Mouse (Mus musculus): ENCODE results near the gene Runx2. TPM values are rescaled to one million over a fixed set of nuclear protein-coding genes. Genes with fewer than 3 reads are reported as not detected.
A peak's percentile ranks its signal among the peaks of the same experiment; 100 is the strongest.

Runx2 gene
- polyA plus RNA-seq, 1 experiment from 2014 or later, result 1.0 TPM

GRCm38 (mm10) chr17:44792218-44792917 lies 22.2 kb downstream of the Runx2 start:
- TF ChIP-seq CTCF (IDR thresholded peaks at IDR 0.05; ENCODE audit: low read depth), result no peak
- H3K9ac ChIP-seq (ENCODE audit: low read depth, low read length), result no peak overlapping the region
- WGBS, result 90% methylated on average over 12 of the region's 12 CpGs
- no peaks in the 10 kb centered on the region for H3K27me3 ChIP-seq (replicated peaks; ENCODE audit: control insufficient read depth, insufficient read depth, low read length)
- H3K9me3 ChIP-seq (ENCODE audit: control insufficient read depth), result no peaks in the 10 kb centered on the region
- H3K27ac ChIP-seq (ENCODE audit: low read depth, low read length), result no peak overlapping the region
- H3K4me1 ChIP-seq (replicated peaks; ENCODE audit: control insufficient read depth, insufficient read depth, low read length), result no peaks in the 10 kb centered on the region
- no peak for ATAC-seq
- no peaks in the 10 kb centered on the region for H3K36me3 ChIP-seq (ENCODE audit: control insufficient read depth, insufficient read depth)
- H3K4me2 ChIP-seq (replicated peaks; ENCODE audit: low read depth), result no peak overlapping the region
- H3K4me3 ChIP-seq (ENCODE audit: low read depth, low read length), result no peak overlapping the region

GRCm38 (mm10) chr17:44788982-44789747 lies 25.4 kb downstream of the Runx2 start:
- Histone ChIP-seq H3K4me1 (replicated peaks; ENCODE audit: control insufficient read depth, insufficient read depth, low read length) (no peaks in the 10 kb centered on the region), H3K9ac (ENCODE audit: low read depth, low read length) (no peak overlapping the region), H3K9me3 (ENCODE audit: control insufficient read depth) (no peaks in the 10 kb centered on the region), H3K4me2 (replicated peaks; ENCODE audit: low read depth) (no peak overlapping the region), H3K27me3 (replicated peaks; ENCODE audit: control insufficient read depth, insufficient read depth, low read length) (no peaks in the 10 kb centered on the region), H3K4me3 (ENCODE audit: low read depth, low read length) (no peak overlapping the region), H3K27ac (ENCODE audit: low read depth, low read length) (no peak overlapping the region), H3K36me3 (ENCODE audit: control insufficient read depth, insufficient read depth) (no peaks in the 10 kb centered on the region)
- WGBS, result 84% methylated on average over 5 of the region's 5 CpGs
- no peak for ATAC-seq
- TF ChIP-seq CTCF (IDR thresholded peaks at IDR 0.05; ENCODE audit: low read depth), result no peak

GRCm38 (mm10) chr17:44783143-44783542 lies 31.5 kb downstream of the Runx2 start:
- Histone ChIP-seq H3K27ac (ENCODE audit: low read depth, low read length) (no peak overlapping the region), H3K4me1 (replicated peaks; ENCODE audit: control insufficient read depth, insufficient read depth, low read length) (no peaks in the 10 kb centered on the region), H3K4me3 (ENCODE audit: low read depth, low read length) (no peak overlapping the region), H3K9ac (ENCODE audit: low read depth, low read length) (no peak overlapping the region), H3K9me3 (ENCODE audit: control insufficient read depth) (no peaks in the 10 kb centered on the region), H3K36me3 (ENCODE audit: control insufficient read depth, insufficient read depth) (no peaks in the 10 kb centered on the region), H3K4me2 (replicated peaks; ENCODE audit: low read depth) (no peak overlapping the region), H3K27me3 (replicated peaks; ENCODE audit: control insufficient read depth, insufficient read depth, low read length) (no peaks in the 10 kb centered on the region)
- no peak for ATAC-seq
- 80% methylated on average over 2 of the region's 2 CpGs for WGBS
- no peak for TF ChIP-seq CTCF (IDR thresholded peaks at IDR 0.05; ENCODE audit: low read depth)

DNA sequence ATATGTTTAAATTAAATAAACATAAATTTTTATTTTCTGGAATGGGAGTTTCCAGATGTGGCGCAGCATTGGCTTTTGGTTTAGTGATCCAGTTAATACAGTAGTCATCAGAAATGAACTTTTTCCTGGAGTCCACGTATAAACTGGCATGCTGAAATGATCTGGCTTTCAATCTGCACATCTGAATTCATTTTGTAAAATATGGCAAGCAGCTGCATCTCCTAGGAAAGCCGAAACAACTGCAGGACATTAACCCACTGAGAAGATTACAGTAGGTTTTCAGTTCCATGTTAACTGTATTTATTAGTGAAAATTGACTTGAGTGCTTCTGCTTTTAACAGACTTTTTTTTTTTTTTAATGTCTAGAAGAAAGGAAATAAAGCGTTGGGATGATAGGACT lies 32.2 kb downstream of the Runx2 start:
- Histone ChIP-seq H3K4me2 (replicated peaks; ENCODE audit: low read depth) (no peak overlapping the region), H3K9ac (ENCODE audit: low read depth, low read length) (no peak overlapping the region), H3K4me3 (ENCODE audit: low read depth, low read length) (no peak overlapping the region), H3K9me3 (ENCODE audit: control insufficient read depth) (no peaks in the 10 kb centered on the region), H3K36me3 (ENCODE audit: control insufficient read depth, insufficient read depth) (no peaks in the 10 kb centered on the region), H3K27ac (ENCODE audit: low read depth, low read length) (no peak overlapping the region), H3K4me1 (replicated peaks; ENCODE audit: control insufficient read depth, insufficient read depth, low read length) (no peaks in the 10 kb centered on the region), H3K27me3 (replicated peaks; ENCODE audit: control insufficient read depth, insufficient read depth, low read length) (no peaks in the 10 kb centered on the region)
- no peak for ATAC-seq
- 92% methylated on average over 4 of the region's 4 CpGs for WGBS
- TF ChIP-seq CTCF (IDR thresholded peaks at IDR 0.05; ENCODE audit: low read depth), result no peak

DNA sequence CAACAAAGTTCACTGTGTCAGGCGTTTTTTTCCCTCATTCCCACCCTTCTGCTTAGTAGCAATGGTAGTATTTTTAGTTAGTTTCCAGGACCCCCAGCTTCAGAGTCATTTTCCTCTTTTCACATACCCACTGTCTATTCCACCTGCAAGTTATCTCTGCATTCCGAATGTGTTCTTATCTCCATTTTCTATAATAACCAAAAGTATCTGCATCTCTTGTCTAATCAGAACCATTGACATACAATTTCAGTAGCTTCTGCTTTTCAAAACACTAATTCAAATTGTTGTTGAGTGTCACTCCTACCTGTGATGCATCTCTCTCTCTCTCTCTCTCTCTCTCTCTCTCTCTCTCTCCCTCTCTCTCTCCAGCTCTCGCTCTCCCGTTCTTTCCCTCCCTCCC lies 34.2 kb downstream of the Runx2 start:
- H3K9ac ChIP-seq (ENCODE audit: low read depth, low read length), result no peak overlapping the region
- ATAC-seq, result no peak
- no peak overlapping the region for H3K4me2 ChIP-seq (replicated peaks; ENCODE audit: low read depth)
- no peaks in the 10 kb centered on the region for H3K4me1 ChIP-seq (replicated peaks; ENCODE audit: control insufficient read depth, insufficient read depth, low read length)
- 64% methylated on average over 4 of the region's 4 CpGs for WGBS
- no peak overlapping the region for H3K27ac ChIP-seq (ENCODE audit: low read depth, low read length)
- H3K36me3 ChIP-seq (ENCODE audit: control insufficient read depth, insufficient read depth), result no peaks in the 10 kb centered on the region
- TF ChIP-seq CTCF (IDR thresholded peaks at IDR 0.05; ENCODE audit: low read depth), result no peak
- H3K9me3 ChIP-seq (ENCODE audit: control insufficient read depth), result no peaks in the 10 kb centered on the region
- H3K27me3 ChIP-seq (replicated peaks; ENCODE audit: control insufficient read depth, insufficient read depth, low read length), result no peaks in the 10 kb centered on the region
- H3K4me3 ChIP-seq (ENCODE audit: low read depth, low read length), result no peak overlapping the region

DNA sequence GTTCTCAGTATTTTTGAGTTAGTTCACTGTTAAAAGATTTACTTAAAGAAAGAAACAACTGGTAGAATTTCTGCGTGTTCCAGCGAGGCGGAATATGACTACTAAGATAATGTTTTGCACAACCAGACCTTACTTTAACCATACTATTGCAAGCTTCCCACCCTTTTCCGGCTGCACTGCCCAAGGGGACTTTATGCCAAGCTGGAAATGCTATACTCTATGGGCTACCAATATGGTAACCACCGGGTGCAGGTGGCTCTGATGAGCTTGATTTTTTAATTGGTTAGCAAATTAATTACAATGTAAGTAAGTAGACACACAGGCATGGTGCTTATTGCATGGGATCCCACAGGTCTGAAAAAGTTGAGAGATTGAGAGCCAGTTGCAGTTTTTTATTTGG lies 36.5 kb downstream of the Runx2 start:
- H3K27me3 ChIP-seq (replicated peaks; ENCODE audit: control insufficient read depth, insufficient read depth, low read length), result no peaks in the 10 kb centered on the region
- H3K9ac ChIP-seq (ENCODE audit: low read depth, low read length), result no peak overlapping the region
- H3K9me3 ChIP-seq (ENCODE audit: control insufficient read depth), result no peaks in the 10 kb centered on the region
- no peak overlapping the region for H3K27ac ChIP-seq (ENCODE audit: low read depth, low read length)
- no peaks in the 10 kb centered on the region for H3K36me3 ChIP-seq (ENCODE audit: control insufficient read depth, insufficient read depth)
- H3K4me3 ChIP-seq (ENCODE audit: low read depth, low read length), result peak overlapping the region; percentile 75; the same call in 1 of the 2 replicates
- no peaks in the 10 kb centered on the region for H3K4me1 ChIP-seq (replicated peaks; ENCODE audit: control insufficient read depth, insufficient read depth, low read length)
- TF ChIP-seq CTCF (IDR thresholded peaks at IDR 0.05; ENCODE audit: low read depth), result no peak
- 66% methylated on average over 5 of the region's 5 CpGs for WGBS
- H3K4me2 ChIP-seq (replicated peaks; ENCODE audit: low read depth), result peak overlapping the region; percentile 85; the same call in 1 of the 2 replicates
- no peak for ATAC-seq
